Comparison of ENCODE assay signal across 23 mouse cellular contexts in the genomic region with DNA sequence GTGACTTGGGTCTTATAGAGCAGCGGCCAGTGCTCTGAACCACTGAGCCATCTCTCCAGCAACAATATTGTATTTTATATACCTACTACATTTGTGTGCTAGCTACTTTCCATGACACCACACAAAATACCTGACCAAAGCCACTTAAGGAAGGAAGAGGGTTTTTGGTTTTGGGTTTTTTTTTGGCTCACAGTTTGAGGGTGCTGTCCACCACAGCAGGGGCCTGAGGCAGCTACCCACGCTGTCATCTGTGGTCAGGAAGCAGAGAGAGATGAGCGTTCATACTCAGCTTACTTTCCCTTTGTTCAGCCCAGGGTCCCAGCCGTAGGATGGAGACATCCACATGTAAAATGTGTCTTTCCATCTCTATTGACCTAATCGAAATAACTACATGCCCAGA. TPM values are rescaled to one million over a fixed set of nuclear protein-coding genes. Genes with fewer than 3 reads are reported as not detected.
DNase-seq lines count a peak whose midpoint lies in the region; ATAC-seq lines count a peak whose summit lies in the region.
"Had no signal": no experiment of that assay in that cellular context is flagged by ENCODE, and none has a peak within 500 bp of the region (broad histone marks: within the 10 kb centered on the region; RNA-seq: fewer than 3 reads in every experiment).

No protein-coding gene starts in this region.

- no peaks in the 10 kb centered on the region for H3K9me3 ChIP-seq in forebrain, embryonic 11.5 days (ENCODE audit: control insufficient read depth, low read length)
- no peaks in the 10 kb centered on the region for H3K9me3 ChIP-seq in forebrain, embryonic 16.5 days (ENCODE audit: control insufficient read depth, low read length)
- H3K9me3 ChIP-seq in megakaryocyte, embryonic 14.5 days, result peaks cover 10% of the 10 kb centered on the region
- H3K9me3 ChIP-seq: embryonic facial prominence, embryonic 10.5 days; embryonic facial prominence, embryonic 12.5 days; forebrain, embryonic 12.5 days; G1E had no signal

- H3K4me1 ChIP-seq in forebrain, embryonic 11.5 days (replicated peaks; ENCODE audit: control insufficient read depth, insufficient read depth, low read length), result no peaks in the 10 kb centered on the region
- no peaks in the 10 kb centered on the region for H3K4me1 ChIP-seq in forebrain, embryonic 16.5 days (replicated peaks; ENCODE audit: control insufficient read depth, insufficient read depth, low read length)
- peaks cover 28% of the 10 kb centered on the region for H3K4me1 ChIP-seq in megakaryocyte, embryonic 14.5 days
- H3K4me1 ChIP-seq: embryonic facial prominence, embryonic 12.5 days; forebrain, embryonic 12.5 days had no signal

- no peak overlapping the region for H3K4me2 ChIP-seq in forebrain, embryonic 11.5 days (ENCODE audit: low read depth, low read length, severe bottlenecking)
- H3K4me2 ChIP-seq in forebrain, embryonic 16.5 days (ENCODE audit: low read length), result no peak overlapping the region
- H3K4me2 ChIP-seq: embryonic facial prominence, embryonic 12.5 days; forebrain, embryonic 12.5 days had no signal

- H3K27ac ChIP-seq in forebrain, embryonic 11.5 days (ENCODE audit: low read depth, low read length), result 0 out of 2 replicates have a peak overlapping the region, but pooled peaks have one; percentile 12
- H3K27ac ChIP-seq in forebrain, embryonic 16.5 days (ENCODE audit: low read length), result no peak overlapping the region
- H3K27ac ChIP-seq: embryonic facial prominence, embryonic 10.5 days; embryonic facial prominence, embryonic 12.5 days; forebrain, embryonic 12.5 days had no signal

- H3K36me3 ChIP-seq in forebrain, embryonic 11.5 days (ENCODE audit: control insufficient read depth, insufficient read depth, low read length), result no peaks in the 10 kb centered on the region
- H3K36me3 ChIP-seq in forebrain, embryonic 16.5 days (ENCODE audit: control insufficient read depth, insufficient read depth), result no peaks in the 10 kb centered on the region
- H3K36me3 ChIP-seq in megakaryocyte, embryonic 14.5 days (replicated peaks; ENCODE audit: low read length), result peaks cover 98% of the 10 kb centered on the region
- H3K36me3 ChIP-seq: embryonic facial prominence, embryonic 10.5 days; embryonic facial prominence, embryonic 12.5 days had no signal

- no peak for ATAC-seq in forebrain, embryonic 11.5 days (replicated peaks; ENCODE audit: low FRiP score)
- ATAC-seq in forebrain, embryonic 16.5 days, result no peak
- no peak for ATAC-seq in megakaryocyte, adult 5-6 weeks (ENCODE audit: poor library complexity, severe bottlenecking)
- ATAC-seq: activated CD4-positive, CD25-positive, alpha-beta regulatory T cell, adult 4 months; CD4-positive, CD25-positive, alpha-beta regulatory T cell, adult 4 months; forebrain, embryonic 14.5 days; forebrain, postnatal 0 days; Patski had no signal

- DNase-seq in forebrain, embryonic 11.5 days (ENCODE audit: low spot score), result no peak
- no peak for DNase-seq in right cerebral cortex, adult 2 months (ENCODE audit: low spot score in 2 of 2)
- DNase-seq: adrenal gland, adult 8-10 months; adrenal gland, postnatal 14 days; adrenal gland, postnatal 36 days; B cell, adult 2 months; cerebellum, adult 11-12 months; cerebellum, adult 2 months; cerebellum, adult 9-10 months; cerebellum, postnatal 14 days; forebrain, postnatal 0 days had no signal

- 88% methylated on average over 5 of the region's 5 CpGs for WGBS in forebrain, embryonic 11.5 days
- WGBS in forebrain, embryonic 16.5 days, result 89% methylated on average over 5 of the region's 5 CpGs

- no peak overlapping the region for H3K9ac ChIP-seq in forebrain, embryonic 11.5 days (ENCODE audit: low read length)
- H3K9ac ChIP-seq in forebrain, embryonic 16.5 days (replicated peaks; ENCODE audit: low read depth, low read length), result no peak overlapping the region
- H3K9ac ChIP-seq: embryonic facial prominence, embryonic 12.5 days; forebrain, embryonic 12.5 days; forebrain, postnatal 0 days had no signal

- H3K4me3 ChIP-seq in forebrain, embryonic 11.5 days (ENCODE audit: low read depth, low read length), result no peak overlapping the region
- no peak overlapping the region for H3K4me3 ChIP-seq in forebrain, embryonic 16.5 days (replicated peaks; ENCODE audit: low read length)
- peak overlapping the region; percentile 38 for H3K4me3 ChIP-seq in megakaryocyte, embryonic 14.5 days (replicated peaks)
- H3K4me3 ChIP-seq: embryonic facial prominence, embryonic 10.5 days; embryonic facial prominence, embryonic 12.5 days; forebrain, embryonic 12.5 days had no signal

- H3K27me3 ChIP-seq in forebrain, embryonic 11.5 days (ENCODE audit: control insufficient read depth, insufficient read depth, low read length), result no peaks in the 10 kb centered on the region
- H3K27me3 ChIP-seq in forebrain, embryonic 16.5 days (replicated peaks; ENCODE audit: control insufficient read depth, insufficient read depth, low read length), result no peaks in the 10 kb centered on the region
- H3K27me3 ChIP-seq in megakaryocyte, embryonic 14.5 days (replicated peaks), result peaks cover 5% of the 10 kb centered on the region
- H3K27me3 ChIP-seq: CH12.LX; embryonic facial prominence, embryonic 12.5 days; forebrain, embryonic 12.5 days had no signal

RNA-seq across cellular contexts. Expression of a gene that starts 12.7 kb away (rescaled TPM):
- polyA plus RNA-seq in forebrain, embryonic 11.5 days (2014; fragmentation: Nextera tagmentation; extraction: Ambion mirVana), result 3.0 and 3.1 TPM in 2 replicates
- polyA plus RNA-seq in forebrain, embryonic 16.5 days (2015; fragmentation: Nextera tagmentation; extraction: Ambion mirVana), result 19.1 and 27.2 TPM in 2 replicates
- 11.2 and 11.9 TPM in 2 replicates for polyA plus RNA-seq in megakaryocyte, embryonic 14.5 days (2012; ENCODE audit: insufficient read depth, low replicate concordance)
- 24.9 and 27.9 TPM in 2 replicates for total RNA-seq in megakaryocyte, adult 5-6 weeks (2015)
- 46.6 and 51.1 TPM in 2 replicates for total RNA-seq in megakaryocyte, adult 5-6 weeks (2017)

RNA-seq across cellular contexts. Expression of a gene that starts 36.1 kb away (rescaled TPM):
- polyA plus RNA-seq in forebrain, embryonic 11.5 days (2014; fragmentation: Nextera tagmentation; extraction: Ambion mirVana), result 3,283 and 3,484 TPM in 2 replicates
- polyA plus RNA-seq in forebrain, embryonic 16.5 days (2015; fragmentation: Nextera tagmentation; extraction: Ambion mirVana), result 4,671 and 4,745 TPM in 2 replicates
- polyA plus RNA-seq in megakaryocyte, embryonic 14.5 days (2012; ENCODE audit: insufficient read depth, low replicate concordance), result 1,084 and 1,175 TPM in 2 replicates
- 1,447 and 1,627 TPM in 2 replicates for total RNA-seq in megakaryocyte, adult 5-6 weeks (2015)
- 835 and 1,053 TPM in 2 replicates for total RNA-seq in megakaryocyte, adult 5-6 weeks (2017)

RNA-seq across cellular contexts. Expression of a gene that starts 48.0 kb away (rescaled TPM):
- 61.5 and 79.6 TPM in 2 replicates for polyA plus RNA-seq in forebrain, embryonic 11.5 days (2014; fragmentation: Nextera tagmentation; extraction: Ambion mirVana)
- polyA plus RNA-seq in forebrain, embryonic 16.5 days (2015; fragmentation: Nextera tagmentation; extraction: Ambion mirVana), result 79.5 and 86.3 TPM in 2 replicates
- 10.8 and 13.9 TPM in 2 replicates for polyA plus RNA-seq in megakaryocyte, embryonic 14.5 days (2012; ENCODE audit: insufficient read depth, low replicate concordance)
- 5.2 and 8.7 TPM in 2 replicates for total RNA-seq in megakaryocyte, adult 5-6 weeks (2015)
- 3.1 and 3.9 TPM in 2 replicates for total RNA-seq in megakaryocyte, adult 5-6 weeks (2017)
